Mouse (Mus musculus): ENCODE results near the gene Pcdh15.

DNA sequence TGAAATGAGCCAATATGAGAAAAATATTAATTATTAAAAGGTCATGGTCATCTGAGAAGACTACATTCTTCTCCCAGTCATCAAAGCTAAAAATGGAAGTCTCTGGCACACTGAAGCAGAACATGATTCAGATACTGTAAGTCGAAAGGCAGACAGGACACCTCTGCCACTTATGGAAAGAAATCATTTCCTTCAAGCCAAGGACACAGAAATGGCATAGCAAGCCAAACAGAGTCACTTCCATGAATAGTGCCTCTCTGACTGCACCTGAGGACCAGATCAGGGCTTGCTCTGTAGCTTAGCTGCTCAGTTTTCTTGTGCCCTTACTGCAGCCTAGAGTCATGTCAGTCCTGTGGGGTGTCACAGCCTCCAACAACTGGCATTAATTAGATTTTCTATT lies 234.3 kb downstream of the Pcdh15 start:
- no peak for TF ChIP-seq GATA1 (IDR thresholded peaks at IDR 0.05; ENCODE audit: borderline replicate concordance, low read length)
- no peak for TF ChIP-seq FLI1 (IDR thresholded peaks at IDR 0.05; ENCODE audit: low read length)
